Mouse (Mus musculus) hindbrain, embryonic 14.5 days (tissue): ENCODE data around the gene Hcfc1r1. TPM values are rescaled to one million over a fixed set of nuclear protein-coding genes. Genes with fewer than 3 reads are reported as not detected.
A peak's percentile ranks its signal among the peaks of the same experiment; 100 is the strongest.

Experiments used
- ATAC-seq: fragments of 200-750 bp; cut with Nextera tagmentation; 2 replicates; pipeline ENCODE4 v1.8.0; 2017; ENCODE audit warnings: moderate number of reproducible peaks, mild to moderate bottlenecking, moderate TSS enrichment, moderate library complexity; ENCODE audit not compliant: low FRiP score
- DNase-seq: peaks from one replicate; pipeline ENCODE4 v3.0.0-alpha.2; 2015; ENCODE audit warnings: low spot score
- H3K27ac ChIP-seq: fragments of 300-500 bp; sonication (generic); 2 replicates; pipeline ENCODE4 v1.5.1; 2014; ENCODE audit warnings: mild to moderate bottlenecking, moderate library complexity
- H3K27me3 ChIP-seq: fragments of 300-500 bp; sonication (generic); 2 replicates; pipeline ENCODE4 v1.6.1; 2014; ENCODE audit warnings: mild to moderate bottlenecking, low read length, mixed read lengths; ENCODE audit not compliant: control insufficient read depth, insufficient read depth
- H3K36me3 ChIP-seq: fragments of 300-500 bp; sonication (generic); replicated peaks from 2 replicates; pipeline ENCODE4 v1.6.1; 2014; ENCODE audit not compliant: control insufficient read depth, insufficient read depth
- H3K4me1 ChIP-seq: fragments of 300-500 bp; sonication (generic); replicated peaks from 2 replicates; pipeline ENCODE4 v1.6.1; 2014; ENCODE audit warnings: antibody characterized with exemption, low read length, mixed read lengths; ENCODE audit not compliant: control insufficient read depth, insufficient read depth
- H3K4me2 ChIP-seq: fragments of 300-500 bp; sonication (generic); replicated peaks from 2 replicates; pipeline ENCODE4 v1.6.1; 2014; ENCODE audit warnings: mild to moderate bottlenecking, moderate library complexity
- H3K4me3 ChIP-seq: fragments of 300-500 bp; sonication (generic); replicated peaks from 2 replicates; pipeline ENCODE4 v1.5.1; 2014; ENCODE audit warnings: mild to moderate bottlenecking, low read length
- H3K9ac ChIP-seq: fragments of 300-500 bp; sonication (generic); 2 replicates; pipeline ENCODE4 v1.6.1; 2014
- H3K9me3 ChIP-seq: fragments of 300-500 bp; sonication (generic); 2 replicates; pipeline ENCODE4 v1.6.1; 2016; ENCODE audit warnings: low read length; ENCODE audit not compliant: control insufficient read depth
- WGBS: fragments of 180-500 bp; shearing (Covaris S2); extraction: QIAGEN DNeasy Blood & Tissue Kit; methylation state at CpG from one replicate; pipeline ENCODE4 v1.1.7; 2014; 5-methylcytosine and 5-hydroxymethylcytosine counted together
- polyA plus RNA-seq: library from polyadenylated mRNA; unstranded; fragments of >200 nt; fragmentation: Nextera tagmentation; extraction: Ambion mirVana; gene quantifications from 2 replicates; pipeline ENCODE4 v1.2.1, GENCODE M21; 2014

Gene Hcfc1r1
- polyA plus RNA-seq, 1 experiment from 2014 or later: 143 TPM

- DNase-seq (no peak), ATAC-seq (no peak)
- H3K4me2 ChIP-seq: no peak overlapping the region
- peaks cover 22% of the 10 kb centered on the region for H3K4me1 ChIP-seq
- peaks cover 27% of the 10 kb centered on the region for H3K36me3 ChIP-seq
- no peak overlapping the region for H3K4me3 ChIP-seq
- 97% methylated on average over 3 of the region's 3 CpGs for WGBS
- H3K9ac ChIP-seq: no peak overlapping the region
- no peaks in the 10 kb centered on the region for H3K9me3 ChIP-seq
- peaks cover 20% of the 10 kb centered on the region for H3K27me3 ChIP-seq
- H3K27ac ChIP-seq: no peak overlapping the region
These were observed 1.9 kb upstream of the Hcfc1r1 start for GRCm38 (mm10) chr17:23671519-23671918.

- Histone ChIP-seq H3K27me3 (peaks cover 28% of the 10 kb centered on the region), H3K9me3 (no peaks in the 10 kb centered on the region), H3K27ac (no peak overlapping the region), H3K9ac (no peak overlapping the region), H3K4me3 (peak overlapping the region; percentile 58), H3K4me2 (peak overlapping the region; percentile 77), H3K4me1 (peaks cover 26% of the 10 kb centered on the region), H3K36me3 (peaks cover 19% of the 10 kb centered on the region)
- no peak for DNase-seq
- 82% methylated on average over 3 of the region's 3 CpGs for WGBS
- ATAC-seq: no peak
These were observed 635 bp upstream of the Hcfc1r1 start for GRCm38 (mm10) chr17:23672761-23673160.

GRCm38 (mm10) chr17:23674271-23674952 is 1.0 kb downstream of the Hcfc1r1 start:
- H3K4me2 ChIP-seq: peak overlapping the region; percentile 77
- H3K9ac ChIP-seq: peak overlapping the region; percentile 83
- H3K9me3 ChIP-seq: no peaks in the 10 kb centered on the region
- DNase-seq (no peak), ATAC-seq (peak; percentile 0; the same call in 1 of the 2 replicates)
- peaks cover 26% of the 10 kb centered on the region for H3K4me1 ChIP-seq
- peak overlapping the region; percentile 88; the same call in 1 of the 2 replicates for H3K27ac ChIP-seq
- H3K36me3 ChIP-seq: peaks cover 6% of the 10 kb centered on the region
- H3K4me3 ChIP-seq: peak overlapping the region; percentile 58
- WGBS: 48% methylated on average over 9 of the region's 9 CpGs
- peaks cover 45% of the 10 kb centered on the region for H3K27me3 ChIP-seq

GRCm38 (mm10) chr17:23675127-23675526 is 1.7 kb downstream of the Hcfc1r1 start:
- no peak overlapping the region for H3K27ac ChIP-seq
- H3K9me3 ChIP-seq: no peaks in the 10 kb centered on the region
- ATAC-seq: no peak
- peaks cover 26% of the 10 kb centered on the region for H3K4me1 ChIP-seq
- H3K4me3 ChIP-seq: no peak overlapping the region
- H3K27me3 ChIP-seq: peaks cover 52% of the 10 kb centered on the region
- WGBS: 49% methylated on average over 5 of the region's 5 CpGs
- DNase-seq: no peak
- no peak overlapping the region; the same call in 1 of the 2 replicates for H3K9ac ChIP-seq
- H3K36me3 ChIP-seq: peaks cover under 1% of the 10 kb centered on the region; the same call in 1 of the 2 replicates
- 0 out of 2 replicates have a peak overlapping the region, but pooled peaks have one; percentile 77 for H3K4me2 ChIP-seq

- H3K27me3 ChIP-seq: peaks cover 58% of the 10 kb centered on the region
- no peak overlapping the region for H3K9ac ChIP-seq
- H3K9me3 ChIP-seq: no peaks in the 10 kb centered on the region
- WGBS: 11% methylated on average over 15 of the region's 15 CpGs
- no peaks in the 10 kb centered on the region for H3K36me3 ChIP-seq
- peaks cover 26% of the 10 kb centered on the region for H3K4me1 ChIP-seq
- ATAC-seq (no peak), DNase-seq (no peak)
- H3K4me3 ChIP-seq: peak overlapping the region; percentile 40
- no peak overlapping the region for H3K27ac ChIP-seq
- H3K4me2 ChIP-seq: peak overlapping the region; percentile 80
These were observed 2.3 kb downstream of the Hcfc1r1 start for GRCm38 (mm10) chr17:23675564-23676281.

GRCm38 (mm10) chr17:23676473-23677031 is 3.2 kb downstream of the Hcfc1r1 start:
- no peak for ATAC-seq
- no peak for DNase-seq
- Histone ChIP-seq H3K4me1 (peaks cover 26% of the 10 kb centered on the region), H3K27ac (no peak overlapping the region), H3K9me3 (no peaks in the 10 kb centered on the region), H3K9ac (peak overlapping the region; percentile 53), H3K4me3 (peak overlapping the region; percentile 40), H3K4me2 (peak overlapping the region; percentile 80), H3K36me3 (no peaks in the 10 kb centered on the region), H3K27me3 (peaks cover 66% of the 10 kb centered on the region)
- under 1% methylated on average over 34 of the region's 37 CpGs for WGBS

- WGBS: under 1% methylated on average over 34 of the region's 34 CpGs
- Histone ChIP-seq H3K9me3 (no peaks in the 10 kb centered on the region), H3K27me3 (peaks cover 72% of the 10 kb centered on the region), H3K9ac (peak within 1 kb of the TSS; percentile 53), H3K4me3 (peak within 1 kb of the TSS; percentile 40), H3K4me2 (peak within 1 kb of the TSS; percentile 80), H3K27ac (no peak within 1 kb of the TSS), H3K4me1 (peaks cover 26% of the 10 kb centered on the region), H3K36me3 (no peaks in the 10 kb centered on the region)
- no peak; the same call in 1 of the 2 replicates for ATAC-seq
- DNase-seq: peak; percentile 69
These were observed 3.9 kb downstream of the Hcfc1r1 start, which contains the start of gene Tnfrsf12a for GRCm38 (mm10) chr17:23677236-23677679. Gene Tnfrsf12a, minus strand, starts transcription at chr17:23677468.

- Histone ChIP-seq H3K27me3 (peaks cover 91% of the 10 kb centered on the region), H3K27ac (no peak within 1 kb of the TSS), H3K4me3 (0 out of 2 replicates have a peak within 1 kb of the TSS, but pooled peaks have one; percentile 6), H3K4me2 (peak within 1 kb of the TSS; percentile 29), H3K9ac (no peak within 1 kb of the TSS), H3K9me3 (no peaks in the 10 kb centered on the region), H3K4me1 (peaks cover 16% of the 10 kb centered on the region), H3K36me3 (no peaks in the 10 kb centered on the region)
- DNase-seq (no peak), ATAC-seq (no peak)
- WGBS: 4% methylated on average over 35 of the region's 38 CpGs
These were observed 5.9 kb downstream of the Hcfc1r1 start, which contains the start of gene Cldn6 for GRCm38 (mm10) chr17:23679127-23679835. Gene Cldn6, plus strand, starts transcription at chr17:23679249.
